Comparison of ENCODE assay signal across 17 mouse cellular contexts in genomic region chr2:7346703-7347461, GRCm38 (mm10).
A peak's percentile ranks its signal among the peaks of the same experiment; 100 is the strongest.
DNase-seq lines count a peak whose midpoint lies in the region; ATAC-seq and TF ChIP-seq lines count a peak whose summit lies in the region.
"Had no signal": no experiment of that assay in that cellular context is flagged by ENCODE, and none has a peak within 500 bp of the region (broad histone marks: within the 10 kb centered on the region; RNA-seq: fewer than 3 reads in every experiment).

No protein-coding gene starts in this region.

- no peak overlapping the region for H3K27ac ChIP-seq in limb, embryonic 14.5 days (replicated peaks; ENCODE audit: low read depth, low read length)
- no peak overlapping the region for H3K27ac ChIP-seq in limb, embryonic 10.5 days
- H3K27ac ChIP-seq: heart, adult 2 months; midbrain, embryonic 15.5 days had no signal

- no peaks in the 10 kb centered on the region for H3K27me3 ChIP-seq in limb, embryonic 14.5 days (ENCODE audit: control insufficient read depth, insufficient read depth, low read length)
- H3K27me3 ChIP-seq in limb, embryonic 10.5 days (ENCODE audit: low read depth, poor library complexity, severe bottlenecking) = no peaks in the 10 kb centered on the region
- H3K27me3 ChIP-seq: midbrain, embryonic 15.5 days had no signal

- H3K36me3 ChIP-seq in limb, embryonic 14.5 days (ENCODE audit: control insufficient read depth, insufficient read depth, low read length) = no peaks in the 10 kb centered on the region
- H3K36me3 ChIP-seq in limb, embryonic 10.5 days = no peaks in the 10 kb centered on the region
- H3K36me3 ChIP-seq: G1E; midbrain, embryonic 15.5 days had no signal

- no peak overlapping the region for H3K9ac ChIP-seq in limb, embryonic 14.5 days (ENCODE audit: low read depth, low read length, severe bottlenecking)
- H3K9ac ChIP-seq: midbrain, embryonic 15.5 days had no signal

- H3K4me3 ChIP-seq in limb, embryonic 14.5 days (replicated peaks; ENCODE audit: low read length) = no peak overlapping the region
- H3K4me3 ChIP-seq in limb, embryonic 10.5 days = no peak overlapping the region
- H3K4me3 ChIP-seq: heart, adult 2 months; midbrain, embryonic 15.5 days had no signal

- H3K4me2 ChIP-seq in limb, embryonic 14.5 days (replicated peaks; ENCODE audit: low read depth, low read length, severe bottlenecking) = no peak overlapping the region
- H3K4me2 ChIP-seq: liver, embryonic 11.5 days; midbrain, embryonic 15.5 days had no signal

- no peaks in the 10 kb centered on the region for H3K9me3 ChIP-seq in limb, embryonic 14.5 days (ENCODE audit: control insufficient read depth, low read length)
- H3K9me3 ChIP-seq in limb, embryonic 10.5 days (replicated peaks) = no peaks in the 10 kb centered on the region
- H3K9me3 ChIP-seq: G1E; midbrain, embryonic 15.5 days had no signal

- TF ChIP-seq POLR2A in limb, embryonic 14.5 days (IDR thresholded peaks at IDR 0.05; ENCODE audit: borderline replicate concordance, extremely low read depth, insufficient read depth, insufficient read length) = no peak

- H3K4me1 ChIP-seq in limb, embryonic 14.5 days (ENCODE audit: control insufficient read depth, insufficient read depth, low read length) = no peaks in the 10 kb centered on the region
- 0 out of 2 replicates have a peak, but pooled peaks cover 3% of the 10 kb centered on the region for H3K4me1 ChIP-seq in limb, embryonic 10.5 days
- H3K4me1 ChIP-seq: midbrain, embryonic 15.5 days had no signal

- peak; percentile 58 for ATAC-seq in frontal cortex, adult (ENCODE audit: low TSS enrichment)
- no peak for ATAC-seq in limb, embryonic 14.5 days (ENCODE audit: low FRiP score, low read depth)
- ATAC-seq: activated CD4-positive, CD25-positive, alpha-beta regulatory T cell, adult 4 months; inflammation-experienced regulatory T-cells, adult 6 months; midbrain, embryonic 15.5 days had no signal

- WGBS in limb, embryonic 14.5 days = 65% methylated on average over 4 of the region's 4 CpGs
- WGBS in limb, embryonic 10.5 days = 83% methylated on average over 4 of the region's 4 CpGs

- no peak for DNase-seq in frontal cortex, postnatal 14 days (ENCODE audit: low spot score in 2 of 2)
- DNase-seq in limb, embryonic 14.5 days (ENCODE audit: low spot score) = peak; percentile 15
- DNase-seq in limb, embryonic 10.5 days (ENCODE audit: low spot score) = no peak
- DNase-seq in layer of hippocampus, postnatal 36 days = peak; percentile 46 to 55
- DNase-seq in right cerebral cortex, postnatal 14 days = peak; percentile 22
- no peak for DNase-seq in lung, postnatal 36 days
- DNase-seq in yolk sac, embryonic 10.5 days (ENCODE audit: low spot score) = no peak
- DNase-seq: B cell, adult 2 months; heart, adult 2 months; lung, postnatal 10 days; thymus, postnatal 25 days had no signal

Comparison
In these comparisons a context has a peak if more than half of its experiments do, and no peak if none do; other contexts are left out.
1. DNase-seq: peak in limb, embryonic 14.5 days (single experiment), layer of hippocampus, postnatal 36 days (2 of 2) and right cerebral cortex, postnatal 14 days (single experiment); none in frontal cortex, postnatal 14 days (0 of 2), limb, embryonic 10.5 days (single experiment), lung, postnatal 36 days (single experiment) and yolk sac, embryonic 10.5 days (single experiment).